Mouse (Mus musculus) liver, embryonic 14.5 days (tissue): ENCODE data around the gene Smdt1.
A peak's percentile ranks its signal among the peaks of the same experiment; 100 is the strongest.

Experiments used
- CTCF ChIP-seq: IDR thresholded peaks from 2 replicates; pipeline ENCODE4 v1.5.1; 2016; ENCODE audit warnings: antibody characterized with exemption, low read depth, control low read depth
- EP300 ChIP-seq: IDR thresholded peaks from 2 replicates; pipeline ENCODE4 v1.6.1; 2016; ENCODE audit warnings: antibody characterized with exemption, low read depth

GRCm38 (mm10) chr15:82351480-82351879 lies 12.7 kb downstream of the Smdt1 start:
- TF ChIP-seq CTCF (no peak), EP300 (0 out of 2 replicates have a peak, but pooled peaks have one; percentile 19)
